Mouse (Mus musculus) limb, embryonic 14.5 days (tissue): ENCODE results near the gene Rcc2. TPM values are rescaled to one million over a fixed set of nuclear protein-coding genes. Genes with fewer than 3 reads are reported as not detected.

Source experiments
- ATAC-seq: fragments of 200-750 bp; cut with Nextera tagmentation; 2 replicates; pipeline ENCODE4 v1.8.0; 2017; ENCODE audit warnings: low read depth, moderate number of reproducible peaks, moderate TSS enrichment; ENCODE audit not compliant: low FRiP score
- DNase-seq: peaks from one replicate; pipeline ENCODE4 v3.0.0-alpha.2; 2015; ENCODE audit warnings: low spot score
- H3K27ac ChIP-seq: fragments of 300-500 bp; sonication (generic); replicated peaks from 2 replicates; pipeline ENCODE4 v1.5.1; 2014; ENCODE audit warnings: low read depth, mild to moderate bottlenecking, low read length, moderate library complexity, mixed read lengths
- H3K27me3 ChIP-seq: fragments of 300-500 bp; sonication (generic); 2 replicates; pipeline ENCODE4 v1.6.1; 2014; ENCODE audit warnings: low read length, mixed read lengths; ENCODE audit not compliant: control insufficient read depth, insufficient read depth
- H3K36me3 ChIP-seq: fragments of 300-500 bp; sonication (generic); 2 replicates; pipeline ENCODE4 v1.6.1; 2014; ENCODE audit warnings: mild to moderate bottlenecking, low read length, moderate library complexity, mixed read lengths; ENCODE audit not compliant: control insufficient read depth, insufficient read depth
- H3K4me1 ChIP-seq: fragments of 300-500 bp; sonication (generic); 2 replicates; pipeline ENCODE4 v1.6.1; 2014; ENCODE audit warnings: antibody characterized with exemption, low read length, mixed read lengths; ENCODE audit not compliant: control insufficient read depth, insufficient read depth
- H3K4me2 ChIP-seq: fragments of 300-500 bp; sonication (generic); replicated peaks from 2 replicates; pipeline ENCODE4 v1.6.1; 2014; ENCODE audit warnings: low read depth, mild to moderate bottlenecking, low read length, moderate library complexity; ENCODE audit not compliant: severe bottlenecking
- H3K4me3 ChIP-seq: fragments of 300-500 bp; sonication (generic); replicated peaks from 2 replicates; pipeline ENCODE4 v1.5.1; 2014; ENCODE audit warnings: low read length
- H3K9ac ChIP-seq: fragments of 300-500 bp; sonication (generic); 2 replicates; pipeline ENCODE4 v1.6.1; 2014; ENCODE audit warnings: mild to moderate bottlenecking, low read depth, low read length, moderate library complexity; ENCODE audit not compliant: severe bottlenecking
- H3K9me3 ChIP-seq: fragments of 300-500 bp; sonication (generic); 2 replicates; pipeline ENCODE4 v1.6.1; 2016; ENCODE audit warnings: low read length; ENCODE audit not compliant: control insufficient read depth
- POLR2A ChIP-seq: fragments of 200-500 bp; IDR thresholded peaks from 2 replicates; pipeline ENCODE4 v1.8.0; 2012; ENCODE audit warnings: inconsistent platforms, mild to moderate bottlenecking, moderate library complexity, borderline replicate concordance; ENCODE audit not compliant: insufficient read depth, insufficient read length; ENCODE audit errors: extremely low read depth
- WGBS: fragments of 180-500 bp; shearing (Covaris S2); extraction: QIAGEN DNeasy Blood & Tissue Kit; methylation state at CpG from one replicate; pipeline ENCODE4 v1.1.7; 2014; 5-methylcytosine and 5-hydroxymethylcytosine counted together
- polyA plus RNA-seq, 2 experiments: library from polyadenylated mRNA; depleted of rRNA in 1 of 2; stranded (reverse) in 1 of 2; unstranded in 1 of 2; fragments of >200 nt; fragmentation: Nextera tagmentation in 1 of 2; extraction: Ambion mirVana in 1 of 2; gene quantifications; 2 replicates each; pipeline versions ENCODE4 v1.2.1 to v1.2.3; 2012 to 2014

Gene Rcc2
- polyA plus RNA-seq, 2 experiments = 47.8 to 119 TPM

DNA sequence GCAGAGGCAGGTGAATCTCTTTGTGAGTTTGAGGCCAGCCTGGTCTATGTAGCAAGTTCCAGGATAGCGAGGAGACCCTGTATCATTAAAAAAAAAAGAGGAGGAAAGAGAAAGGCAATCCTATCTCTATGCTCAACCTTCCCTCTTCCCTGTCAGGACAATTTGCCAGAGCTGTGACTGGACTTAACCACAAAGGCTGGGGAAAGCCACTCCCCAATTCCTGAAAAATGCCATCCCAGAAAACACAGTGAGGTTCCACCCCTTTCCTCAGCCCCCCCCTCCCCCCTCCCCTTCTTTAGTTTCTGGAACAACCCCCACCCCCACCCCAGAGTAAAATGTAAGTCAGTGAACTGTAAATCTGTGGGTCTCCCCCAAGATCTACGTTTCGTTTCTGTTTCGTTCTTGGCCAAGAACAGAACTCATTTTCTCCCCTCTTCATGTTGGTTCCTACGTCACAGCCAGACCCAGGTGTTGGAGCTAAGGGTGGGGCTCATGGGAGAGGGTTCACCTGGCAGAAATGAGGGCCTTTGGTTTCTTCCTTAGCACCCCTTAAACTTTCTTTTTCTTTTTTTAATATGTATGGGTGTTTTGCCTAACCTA lies 11.4 kb upstream of the Rcc2 start:
- no peak for TF ChIP-seq POLR2A
- Histone ChIP-seq H3K27ac (no peak overlapping the region), H3K4me2 (no peak overlapping the region), H3K4me3 (no peak overlapping the region), H3K36me3 (no peaks in the 10 kb centered on the region), H3K27me3 (no peaks in the 10 kb centered on the region), H3K4me1 (peaks cover 11% of the 10 kb centered on the region), H3K9ac (no peak overlapping the region), H3K9me3 (no peaks in the 10 kb centered on the region)
- WGBS = 72% methylated on average over 5 of the region's 5 CpGs
- ATAC-seq (no peak), DNase-seq (no peak)

DNA sequence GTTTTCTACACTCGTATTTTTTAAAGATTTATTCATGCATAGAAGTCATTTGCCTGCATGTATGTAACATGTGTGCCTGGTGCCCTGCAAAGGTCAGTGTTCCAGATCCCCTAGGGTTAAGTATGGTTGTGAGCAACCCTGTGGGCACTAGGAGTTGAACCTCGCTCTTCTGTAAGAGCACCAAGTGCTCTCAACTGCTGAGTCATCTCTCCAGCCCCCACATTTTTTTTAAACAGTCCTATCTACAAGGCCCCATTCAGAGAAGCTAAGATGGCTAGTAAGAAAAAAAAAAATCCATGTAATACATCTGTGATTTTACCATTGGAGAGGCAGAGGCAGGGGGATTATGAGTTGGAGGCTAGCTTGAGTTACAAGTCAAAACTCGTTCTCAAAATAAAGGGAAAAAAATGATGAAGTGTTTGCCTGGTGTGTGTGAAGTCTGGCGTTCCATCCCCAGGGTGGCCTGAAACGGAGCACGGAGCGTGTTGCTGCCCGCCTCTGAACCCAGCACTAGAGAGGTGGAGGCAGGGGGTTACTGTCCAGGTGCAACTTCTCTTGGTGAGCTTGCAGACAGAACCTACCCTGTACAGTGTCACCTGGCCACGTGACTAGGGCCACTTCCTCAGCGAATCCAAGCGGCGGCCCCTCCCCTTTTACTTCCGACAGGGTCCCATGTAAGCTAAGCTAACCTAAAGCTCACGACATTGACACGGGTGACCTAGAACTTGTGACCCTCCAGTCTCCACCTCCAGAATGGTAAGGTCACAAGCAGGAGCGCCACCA lies 10.3 kb upstream of the Rcc2 start:
- H3K4me2 ChIP-seq = no peak overlapping the region
- no peaks in the 10 kb centered on the region; the same call in 1 of the 2 replicates for H3K4me1 ChIP-seq
- no peaks in the 10 kb centered on the region for H3K27me3 ChIP-seq
- H3K9me3 ChIP-seq = no peaks in the 10 kb centered on the region
- WGBS = 62% methylated on average over 16 of the region's 16 CpGs
- DNase-seq (no peak), ATAC-seq (no peak)
- no peak overlapping the region for H3K9ac ChIP-seq
- H3K4me3 ChIP-seq = no peak overlapping the region
- no peak for TF ChIP-seq POLR2A
- H3K27ac ChIP-seq = no peak overlapping the region
- H3K36me3 ChIP-seq = no peaks in the 10 kb centered on the region

- H3K27me3 ChIP-seq = no peaks in the 10 kb centered on the region
- H3K4me2 ChIP-seq = no peak overlapping the region
- H3K9me3 ChIP-seq = no peaks in the 10 kb centered on the region
- DNase-seq = no peak
- H3K27ac ChIP-seq = no peak overlapping the region
- H3K36me3 ChIP-seq = no peaks in the 10 kb centered on the region
- no peaks in the 10 kb centered on the region; the same call in 1 of the 2 replicates for H3K4me1 ChIP-seq
- 71% methylated on average over 7 of the region's 7 CpGs for WGBS
- TF ChIP-seq POLR2A = no peak
- no peak overlapping the region for H3K4me3 ChIP-seq
- no peak overlapping the region for H3K9ac ChIP-seq
- no peak for ATAC-seq
Observed at GRCm38 (mm10) chr4:140691481-140691880, 8.9 kb upstream of the Rcc2 start.

GRCm38 (mm10) chr4:140693513-140693912 lies 6.8 kb upstream of the Rcc2 start:
- H3K9ac ChIP-seq = no peak overlapping the region
- H3K4me3 ChIP-seq = no peak overlapping the region
- H3K27me3 ChIP-seq = no peaks in the 10 kb centered on the region
- H3K4me2 ChIP-seq = no peak overlapping the region
- H3K36me3 ChIP-seq = no peaks in the 10 kb centered on the region
- no peaks in the 10 kb centered on the region for H3K9me3 ChIP-seq
- 75% methylated on average over 4 of the region's 4 CpGs for WGBS
- TF ChIP-seq POLR2A = no peak
- H3K4me1 ChIP-seq = no peaks in the 10 kb centered on the region
- DNase-seq (no peak), ATAC-seq (no peak)
- H3K27ac ChIP-seq = no peak overlapping the region

- Histone ChIP-seq H3K27ac (no peak overlapping the region), H3K4me2 (no peak overlapping the region), H3K4me1 (0 out of 2 replicates have a peak, but pooled peaks cover 1% of the 10 kb centered on the region), H3K9ac (no peak overlapping the region), H3K27me3 (no peaks in the 10 kb centered on the region), H3K9me3 (no peaks in the 10 kb centered on the region), H3K36me3 (no peaks in the 10 kb centered on the region), H3K4me3 (no peak overlapping the region)
- no peak for TF ChIP-seq POLR2A
- 23% methylated on average over 1 of the region's 1 CpGs for WGBS
- DNase-seq (no peak), ATAC-seq (no peak)
Observed at GRCm38 (mm10) chr4:140694551-140695060, 5.7 kb upstream of the Rcc2 start.
